Mouse (Mus musculus) frontal cortex, adult (tissue): ENCODE measurements at regions not wholly inside any gene's neighbourhood (a gene's known extent, or its start where the extent isn't known, plus 50 kb on each side); places are given as distances from the start of the nearest gene placed in this dataset.

Source experiments
- ATAC-seq: cut with Nextera tagmentation; 2 replicates; pipeline ENCODE4 v1.9.2; 2017; ENCODE audit warnings: mild to moderate bottlenecking, moderate library complexity, mixed read lengths; ENCODE audit not compliant: low TSS enrichment

GRCm38 (mm10) chr10:101614230-101614629, 67.1 kb upstream of the Mgat4c start:
- peak; percentile 95 for ATAC-seq
